Mouse (Mus musculus): ENCODE results near the gene Irf1. TPM values are rescaled to one million over a fixed set of nuclear protein-coding genes. Genes with fewer than 3 reads are reported as not detected.

Irf1 gene
- polyA plus RNA-seq, 1 experiment, result 5.6 TPM

- no peak for TF ChIP-seq CTCF (IDR thresholded peaks at IDR 0.05; ENCODE audit: borderline replicate concordance, insufficient read depth, low read depth, low read length)
- no peak for TF ChIP-seq POLR2A (IDR thresholded peaks at IDR 0.05; ENCODE audit: borderline replicate concordance, insufficient read depth, low read length)
- 70% methylated on average over 11 of the region's 11 CpGs for WGBS
- Histone ChIP-seq H3K4me3 (replicated peaks; ENCODE audit: insufficient read depth, low read depth, low read length) (no peak overlapping the region), H3K4me1 (ENCODE audit: control insufficient read depth, insufficient read depth, low read length) (peaks cover 10% of the 10 kb centered on the region), H3K27me3 (ENCODE audit: control insufficient read depth, insufficient read depth, low read length) (no peaks in the 10 kb centered on the region), H3K27ac (ENCODE audit: insufficient read depth, low read length) (no peak overlapping the region)
- no peak for DNase-seq
Observed at GRCm38 (mm10) chr11:53821230-53821944, 51.6 kb downstream of the Irf1 start.

- Histone ChIP-seq H3K27ac (ENCODE audit: insufficient read depth, low read length) (no peak overlapping the region), H3K27me3 (ENCODE audit: control insufficient read depth, insufficient read depth, low read length) (no peaks in the 10 kb centered on the region), H3K4me3 (replicated peaks; ENCODE audit: insufficient read depth, low read depth, low read length) (no peak overlapping the region), H3K4me1 (ENCODE audit: control insufficient read depth, insufficient read depth, low read length) (peaks cover 8% of the 10 kb centered on the region)
- no peak for DNase-seq
- 97% methylated on average over 3 of the region's 3 CpGs for WGBS
- no peak for TF ChIP-seq POLR2A (IDR thresholded peaks at IDR 0.05; ENCODE audit: borderline replicate concordance, insufficient read depth, low read length)
- no peak for TF ChIP-seq CTCF (IDR thresholded peaks at IDR 0.05; ENCODE audit: borderline replicate concordance, insufficient read depth, low read depth, low read length)
Observed at GRCm38 (mm10) chr11:53821945-53822338, 52.1 kb downstream of the Irf1 start.

GRCm38 (mm10) chr11:53825409-53825808, 55.6 kb downstream of the Irf1 start:
- Histone ChIP-seq H3K4me3 (replicated peaks; ENCODE audit: insufficient read depth, low read depth, low read length) (no peak overlapping the region), H3K27me3 (ENCODE audit: control insufficient read depth, insufficient read depth, low read length) (no peaks in the 10 kb centered on the region; the same call in 1 of the 2 replicates), H3K27ac (ENCODE audit: insufficient read depth, low read length) (no peak overlapping the region), H3K4me1 (ENCODE audit: control insufficient read depth, insufficient read depth, low read length) (no peaks in the 10 kb centered on the region)
- TF ChIP-seq CTCF (IDR thresholded peaks at IDR 0.05; ENCODE audit: borderline replicate concordance, insufficient read depth, low read depth, low read length), result no peak
- no peak for TF ChIP-seq POLR2A (IDR thresholded peaks at IDR 0.05; ENCODE audit: borderline replicate concordance, insufficient read depth, low read length)
- no peak for DNase-seq
- 85% methylated on average over 4 of the region's 4 CpGs for WGBS

Other genes starting within 250 kb of the Irf1 start
- gene Kif3a, start 202.6 kb upstream of the Irf1 start, polyA plus RNA-seq (2012; rRNA removed), result 91.1 and 93.2 TPM in 2 replicates
- gene Il4, start 151.3 kb upstream of the Irf1 start, polyA plus RNA-seq (2012; rRNA removed), result not detected in 2 replicates
- not detected in 2 replicates for gene Il13, start 135.3 kb upstream of the Irf1 start, polyA plus RNA-seq (2012; rRNA removed)
- 5.4 TPM in 2 replicates for gene Rad50, start 62.7 kb upstream of the Irf1 start, polyA plus RNA-seq (2012; rRNA removed)
- gene Il5, start 49.2 kb upstream of the Irf1 start, polyA plus RNA-seq (2012; rRNA removed), result 0.16 and 0.22 TPM in 2 replicates
- 0.32 and 0.44 TPM in 2 replicates for gene Gm17334, start 3.2 kb downstream of the Irf1 start, polyA plus RNA-seq (2012; rRNA removed)
- 1.2 and 1.8 TPM in 2 replicates for gene Gm12216, start 89.2 kb downstream of the Irf1 start, polyA plus RNA-seq (2012; rRNA removed)
- gene Slc22a5, start 121.6 kb downstream of the Irf1 start, polyA plus RNA-seq (2012; rRNA removed), result 15.7 and 16.5 TPM in 2 replicates
- 2.4 and 2.7 TPM in 2 replicates for gene Slc22a21, start 210.3 kb downstream of the Irf1 start, polyA plus RNA-seq (2012; rRNA removed)

All from cerebellum, adult 2 months (tissue).